Mouse (Mus musculus): ENCODE results near the gene Tmem127. TPM values are rescaled to one million over a fixed set of nuclear protein-coding genes. Genes with fewer than 3 reads are reported as not detected.

Gene Tmem127
- polyA plus RNA-seq, 1 experiment from 2014 or later: 11.4 TPM

GRCm38 (mm10) chr2:127210701-127211100 is 37.0 kb upstream of the Tmem127 start:
- TF ChIP-seq CTCF (IDR thresholded peaks at IDR 0.05; ENCODE audit: low read depth) (no peak), EP300 (IDR thresholded peaks at IDR 0.05; ENCODE audit: low read depth) (no peak)
- ATAC-seq: no peak
- WGBS (ENCODE audit: insufficient replicate concordance): 88% methylated on average over 11 of the region's 11 CpGs

GRCm38 (mm10) chr2:127217746-127218145 is 30.0 kb upstream of the Tmem127 start:
- Histone ChIP-seq H3K9me3 (ENCODE audit: low read length) (no peaks in the 10 kb centered on the region), H3K9ac (replicated peaks) (no peak overlapping the region), H3K4me2 (ENCODE audit: low read depth, low read length) (no peak overlapping the region), H3K27ac (ENCODE audit: low read depth) (no peak overlapping the region), H3K27me3 (ENCODE audit: insufficient read depth, low read length) (no peaks in the 10 kb centered on the region), H3K4me1 (ENCODE audit: insufficient read depth) (no peaks in the 10 kb centered on the region), H3K4me3 (ENCODE audit: low read depth, low read length) (no peak overlapping the region), H3K36me3 (replicated peaks; ENCODE audit: insufficient read depth, low read length) (peaks cover 80% of the 10 kb centered on the region)
- no peak for ATAC-seq
- TF ChIP-seq EP300 (IDR thresholded peaks at IDR 0.05; ENCODE audit: low read depth) (no peak), CTCF (IDR thresholded peaks at IDR 0.05; ENCODE audit: low read depth) (no peak)
- WGBS (ENCODE audit: insufficient replicate concordance): 96% methylated on average over 5 of the region's 5 CpGs
- no peak for DNase-seq

More at GRCm38 (mm10) chr2:127210701-127211100, 37.0 kb upstream of the Tmem127 start:
- Histone ChIP-seq H3K27ac (ENCODE audit: low read depth) (no peak overlapping the region), H3K9ac (replicated peaks) (no peak overlapping the region), H3K9me3 (ENCODE audit: low read length) (no peaks in the 10 kb centered on the region), H3K4me2 (ENCODE audit: low read depth, low read length) (no peak overlapping the region), H3K36me3 (replicated peaks; ENCODE audit: insufficient read depth, low read length) (peaks cover 52% of the 10 kb centered on the region), H3K27me3 (ENCODE audit: insufficient read depth, low read length) (no peaks in the 10 kb centered on the region), H3K4me3 (ENCODE audit: low read depth, low read length) (no peak overlapping the region), H3K4me1 (ENCODE audit: insufficient read depth) (peaks cover 9% of the 10 kb centered on the region)
- no peak for DNase-seq

- no peak for DNase-seq
- Histone ChIP-seq H3K4me2 (ENCODE audit: low read depth, low read length) (no peak overlapping the region), H3K9ac (replicated peaks) (no peak overlapping the region), H3K4me3 (ENCODE audit: low read depth, low read length) (no peak overlapping the region), H3K9me3 (ENCODE audit: low read length) (no peaks in the 10 kb centered on the region), H3K27ac (ENCODE audit: low read depth) (no peak overlapping the region), H3K4me1 (ENCODE audit: insufficient read depth) (no peaks in the 10 kb centered on the region), H3K27me3 (ENCODE audit: insufficient read depth, low read length) (no peaks in the 10 kb centered on the region), H3K36me3 (replicated peaks; ENCODE audit: insufficient read depth, low read length) (peaks cover 85% of the 10 kb centered on the region)
- TF ChIP-seq EP300 (IDR thresholded peaks at IDR 0.05; ENCODE audit: low read depth): no peak
- TF ChIP-seq CTCF (IDR thresholded peaks at IDR 0.05; ENCODE audit: low read depth): no peak
- WGBS (ENCODE audit: insufficient replicate concordance): 85% methylated on average over 3 of the region's 3 CpGs
- ATAC-seq: no peak
These were observed 22.4 kb upstream of the Tmem127 start for GRCm38 (mm10) chr2:127225261-127225660.

- no peak overlapping the region for H3K4me2 ChIP-seq (ENCODE audit: low read depth, low read length)
- H3K27me3 ChIP-seq (ENCODE audit: insufficient read depth, low read length): no peaks in the 10 kb centered on the region
- H3K4me3 ChIP-seq (ENCODE audit: low read depth, low read length): no peak overlapping the region
- H3K9me3 ChIP-seq (ENCODE audit: low read length): no peaks in the 10 kb centered on the region
- DNase-seq (no peak), ATAC-seq (no peak)
- H3K27ac ChIP-seq (ENCODE audit: low read depth): no peak overlapping the region
- no peak overlapping the region for H3K9ac ChIP-seq (replicated peaks)
- H3K36me3 ChIP-seq (replicated peaks; ENCODE audit: insufficient read depth, low read length): peaks cover 86% of the 10 kb centered on the region
- TF ChIP-seq EP300 (IDR thresholded peaks at IDR 0.05; ENCODE audit: low read depth): no peak
- TF ChIP-seq CTCF (IDR thresholded peaks at IDR 0.05; ENCODE audit: low read depth): no peak
- WGBS (ENCODE audit: insufficient replicate concordance): 88% methylated on average over 11 of the region's 11 CpGs
- no peaks in the 10 kb centered on the region for H3K4me1 ChIP-seq (ENCODE audit: insufficient read depth)
These were observed 9.7 kb upstream of the Tmem127 start for GRCm38 (mm10) chr2:127237897-127238610.

- no peak overlapping the region for H3K27ac ChIP-seq (ENCODE audit: low read depth)
- H3K36me3 ChIP-seq (replicated peaks; ENCODE audit: insufficient read depth, low read length): peaks cover 81% of the 10 kb centered on the region
- H3K4me3 ChIP-seq (ENCODE audit: low read depth, low read length): no peak overlapping the region
- H3K4me1 ChIP-seq (ENCODE audit: insufficient read depth): no peaks in the 10 kb centered on the region
- TF ChIP-seq EP300 (IDR thresholded peaks at IDR 0.05; ENCODE audit: low read depth) (no peak), CTCF (IDR thresholded peaks at IDR 0.05; ENCODE audit: low read depth) (no peak)
- H3K4me2 ChIP-seq (ENCODE audit: low read depth, low read length): no peak overlapping the region
- H3K9me3 ChIP-seq (ENCODE audit: low read length): no peaks in the 10 kb centered on the region
- no peak for DNase-seq
- no peaks in the 10 kb centered on the region for H3K27me3 ChIP-seq (ENCODE audit: insufficient read depth, low read length)
- H3K9ac ChIP-seq (replicated peaks): no peak overlapping the region
- ATAC-seq: no peak
- 83% methylated on average over 2 of the region's 2 CpGs for WGBS (ENCODE audit: insufficient replicate concordance)
These were observed 7.6 kb upstream of the Tmem127 start for GRCm38 (mm10) chr2:127240065-127240464.

GRCm38 (mm10) chr2:127248334-127249004 is 761 bp downstream of the Tmem127 start:
- Histone ChIP-seq H3K36me3 (replicated peaks; ENCODE audit: insufficient read depth, low read length) (peaks cover 17% of the 10 kb centered on the region), H3K4me1 (ENCODE audit: insufficient read depth) (peaks cover 27% of the 10 kb centered on the region), H3K27ac (ENCODE audit: low read depth) (peak overlapping the region; percentile 91), H3K9ac (replicated peaks) (peak overlapping the region; percentile 96), H3K4me2 (ENCODE audit: low read depth, low read length) (peak overlapping the region; percentile 100), H3K9me3 (ENCODE audit: low read length) (no peaks in the 10 kb centered on the region), H3K27me3 (ENCODE audit: insufficient read depth, low read length) (no peaks in the 10 kb centered on the region), H3K4me3 (ENCODE audit: low read depth, low read length) (peak overlapping the region; percentile 99)
- ATAC-seq (peak; percentile 47), DNase-seq (peak; percentile 69)
- no peak for TF ChIP-seq EP300 (IDR thresholded peaks at IDR 0.05; ENCODE audit: low read depth)
- peak; percentile 48 for TF ChIP-seq CTCF (IDR thresholded peaks at IDR 0.05; ENCODE audit: low read depth)
- under 1% methylated on average over 39 of the region's 39 CpGs for WGBS (ENCODE audit: insufficient replicate concordance)

Data from liver, postnatal 0 days (tissue).